Mouse (Mus musculus) kidney, postnatal 0 days (tissue): ENCODE data around the gene Mcpt2. TPM values are rescaled to one million over a fixed set of nuclear protein-coding genes. Genes with fewer than 3 reads are reported as not detected.

Source experiments
- ATAC-seq: fragments of 200-750 bp; cut with Nextera tagmentation; replicated peaks from 2 replicates; pipeline ENCODE4 v1.8.0; 2017; ENCODE audit warnings: low read depth, moderate number of reproducible peaks, moderate TSS enrichment, moderate library complexity; ENCODE audit not compliant: low FRiP score
- DNase-seq: peaks from one replicate; pipeline ENCODE4 v3.0.0-alpha.2; 2016; ENCODE audit warnings: low spot score
- H3K27ac ChIP-seq: fragments of 300-500 bp; sonication (generic); 2 replicates; pipeline ENCODE4 v1.5.1; 2014; ENCODE audit warnings: mild to moderate bottlenecking
- H3K27me3 ChIP-seq: fragments of 300-500 bp; sonication (generic); 2 replicates; pipeline ENCODE4 v1.6.1; 2014; ENCODE audit warnings: low read length, mixed read lengths; ENCODE audit not compliant: insufficient read depth
- H3K36me3 ChIP-seq: fragments of 300-500 bp; sonication (generic); 2 replicates; pipeline ENCODE4 v1.6.1; 2014; ENCODE audit warnings: low read length, mixed read lengths; ENCODE audit not compliant: insufficient read depth
- H3K4me1 ChIP-seq: fragments of 300-500 bp; sonication (generic); replicated peaks from 2 replicates; pipeline ENCODE4 v1.6.1; 2014; ENCODE audit warnings: antibody characterized with exemption, low read length, mixed read lengths; ENCODE audit not compliant: insufficient read depth
- H3K4me2 ChIP-seq: fragments of 300-500 bp; sonication (generic); 2 replicates; pipeline ENCODE4 v1.6.1; 2014; ENCODE audit warnings: mild to moderate bottlenecking, low read length, moderate library complexity, mixed read lengths
- H3K4me3 ChIP-seq: fragments of 300-500 bp; sonication (generic); replicated peaks from 2 replicates; pipeline ENCODE4 v1.5.1; 2014; ENCODE audit warnings: low read depth, low read length
- H3K9ac ChIP-seq: fragments of 300-500 bp; sonication (generic); 2 replicates; pipeline ENCODE4 v1.6.1; 2014; ENCODE audit warnings: low read depth, low read length
- H3K9me3 ChIP-seq: fragments of 300-500 bp; sonication (generic); replicated peaks from 2 replicates; pipeline ENCODE4 v1.6.1; 2016; ENCODE audit warnings: low read length, inconsistent platforms, mixed read lengths
- CTCF ChIP-seq: IDR thresholded peaks from 2 replicates; pipeline ENCODE4 v1.5.1; 2016; ENCODE audit warnings: antibody characterized with exemption, low read depth, mild to moderate bottlenecking, moderate library complexity
- WGBS: fragments of 180-500 bp; shearing (Covaris S2); extraction: QIAGEN DNeasy Blood & Tissue Kit; methylation state at CpG from one replicate; pipeline ENCODE4 v1.1.7; 2014; 5-methylcytosine and 5-hydroxymethylcytosine counted together
- microRNA-seq: library from miRNA; unstranded; fragments of <30 nt; microRNA quantifications from one replicate; pipeline ENCODE4, GENCODE M21; 2016
- polyA plus RNA-seq: library from polyadenylated mRNA; unstranded; fragments of >200 nt; fragmentation: Nextera tagmentation; extraction: Ambion mirVana; gene quantifications from 2 replicates; pipeline ENCODE4 v1.2.1, GENCODE M21; 2015

The Mcpt2 gene
- polyA plus RNA-seq, 1 experiment from 2014 or later, result not detected

GRCm38 (mm10) chr14:56093353-56093752 is 51.5 kb downstream of the Mcpt2 start:
- Histone ChIP-seq H3K4me3 (no peak overlapping the region), H3K4me1 (no peaks in the 10 kb centered on the region), H3K27me3 (no peaks in the 10 kb centered on the region), H3K36me3 (no peaks in the 10 kb centered on the region), H3K9ac (no peak overlapping the region), H3K9me3 (no peaks in the 10 kb centered on the region), H3K27ac (no peak overlapping the region), H3K4me2 (no peak overlapping the region)
- ATAC-seq (no peak), DNase-seq (no peak)
- TF ChIP-seq CTCF, result no peak
- 72% methylated on average over 2 of the region's 2 CpGs for WGBS

Small RNA genes lying within 50 kb of the gene (microRNA-seq; reads per million reads assigned to microRNA genes)
- not detected for gene Mir6949

Other genes with a start within 250 kb of the Mcpt2 start
- gene Nfatc4, start 218.9 kb upstream of the Mcpt2 start, polyA plus RNA-seq, result 16.8 and 19.7 TPM in 2 replicates
- 8.4 and 8.9 TPM in 2 replicates for gene Nynrin, start 188.0 kb upstream of the Mcpt2 start, polyA plus RNA-seq
- 0.20 and 0.28 TPM in 2 replicates for gene Cbln3, start 157.6 kb upstream of the Mcpt2 start, polyA plus RNA-seq
- 8.1 and 9.8 TPM in 2 replicates for gene Khnyn, start 157.1 kb upstream of the Mcpt2 start, polyA plus RNA-seq
- gene Sdr39u1, start 141.7 kb upstream of the Mcpt2 start, polyA plus RNA-seq, result 85.3 and 86.0 TPM in 2 replicates
- gene Cma1, start 97.4 kb upstream of the Mcpt2 start, polyA plus RNA-seq, result 1.8 and 5.8 TPM in 2 replicates
- gene Cma2, start 91.1 kb upstream of the Mcpt2 start, polyA plus RNA-seq, result not detected in 2 replicates
- not detected in 2 replicates for gene Mcpt1, start 24.1 kb upstream of the Mcpt2 start, polyA plus RNA-seq
- gene Mcpt9, start 11.5 kb upstream of the Mcpt2 start, polyA plus RNA-seq, result not detected in 2 replicates
- 0.24 TPM in 1 of 2 replicates, not detected in the other for gene Mcpt4, start 20.3 kb downstream of the Mcpt2 start, polyA plus RNA-seq
- 0.14 TPM in 1 of 2 replicates, not detected in the other for gene Mcpt8, start 43.2 kb downstream of the Mcpt2 start, polyA plus RNA-seq
- not detected in 2 replicates for gene Ctsg, start 60.5 kb downstream of the Mcpt2 start, polyA plus RNA-seq
- not detected in 2 replicates for gene Gzme, start 78.6 kb downstream of the Mcpt2 start, polyA plus RNA-seq
- not detected in 2 replicates for gene Gzmd, start 90.6 kb downstream of the Mcpt2 start, polyA plus RNA-seq
- gene Gzmg, start 117.5 kb downstream of the Mcpt2 start, polyA plus RNA-seq, result not detected in 2 replicates
- not detected in 2 replicates for gene Gzmn, start 132.6 kb downstream of the Mcpt2 start, polyA plus RNA-seq
- gene Gzmf, start 169.4 kb downstream of the Mcpt2 start, polyA plus RNA-seq, result not detected in 2 replicates
- not detected in 2 replicates for gene Gzmc, start 192.6 kb downstream of the Mcpt2 start, polyA plus RNA-seq
- gene Gzmb, start 220.2 kb downstream of the Mcpt2 start, polyA plus RNA-seq, result 0.09 TPM in 1 of 2 replicates, not detected in the other